Mouse (Mus musculus): ENCODE measurements around the gene Acot8.

DNA sequence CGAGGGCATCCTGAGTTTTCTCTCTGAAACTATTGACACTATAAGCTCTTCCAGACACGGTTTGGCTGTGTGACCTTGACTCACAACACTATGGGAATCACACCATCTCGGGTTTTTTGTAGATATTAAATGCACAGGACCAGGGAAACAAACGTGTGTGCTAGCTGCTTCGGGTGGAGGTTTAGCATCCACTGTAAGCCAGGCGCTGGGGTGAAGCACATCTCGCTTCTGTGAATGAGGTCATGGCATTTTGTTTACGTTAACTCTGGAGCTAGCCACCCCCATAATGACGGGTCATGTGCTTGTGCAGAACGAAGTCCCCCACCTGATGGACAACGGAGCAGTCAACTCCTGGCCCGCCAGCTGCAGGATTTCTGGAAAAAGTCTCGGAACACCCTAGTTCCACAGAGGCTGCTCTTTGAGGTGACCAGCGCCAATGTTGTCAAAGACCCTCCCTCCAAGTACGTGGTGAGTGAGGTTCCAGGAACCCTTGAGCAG, 18.2 kb downstream of the Acot8 start:
- TF ChIP-seq ZC3H11A (IDR thresholded peaks at IDR 0.05; ENCODE audit: borderline replicate concordance, low read depth, low read length) = no peak
- no peak for TF ChIP-seq ZNF384 (IDR thresholded peaks at IDR 0.05; ENCODE audit: low read depth, low read length)
- TF ChIP-seq MAFK (IDR thresholded peaks at IDR 0.05; ENCODE audit: insufficient read depth, low read depth, low read length) = no peak
- no peak for TF ChIP-seq HCFC1 (IDR thresholded peaks at IDR 0.05; ENCODE audit: borderline replicate concordance, insufficient read depth, low read length)

All from ES-E14 (cell line).